Mouse (Mus musculus): Measurements from ENCODE around the gene Tex101.

DNA sequence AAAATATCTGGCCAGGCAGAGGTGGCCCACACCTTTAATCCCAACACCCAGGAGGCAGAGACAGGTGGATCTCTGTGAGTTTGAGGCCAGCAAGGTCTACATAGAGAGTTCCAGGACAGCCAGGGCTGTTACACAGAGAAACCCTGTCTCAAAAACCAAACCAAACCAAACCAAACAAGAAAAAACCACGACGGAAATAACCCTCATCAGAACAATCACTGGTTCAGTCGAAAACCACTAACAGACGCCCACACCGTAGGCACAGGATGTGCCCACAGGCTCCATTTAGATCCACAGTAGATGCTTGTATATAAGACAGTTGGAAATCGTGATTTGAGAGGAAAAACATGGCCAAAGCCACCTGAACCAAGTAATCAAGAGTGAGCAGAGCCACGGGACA lies 31.5 kb downstream of the Tex101 start:
- TF ChIP-seq CTCF (IDR thresholded peaks at IDR 0.05; ENCODE audit: low read depth) (no peak), EP300 (IDR thresholded peaks at IDR 0.05; ENCODE audit: low read depth) (no peak)

Measured in liver, embryonic 14.5 days (tissue).